In the genomic region with DNA sequence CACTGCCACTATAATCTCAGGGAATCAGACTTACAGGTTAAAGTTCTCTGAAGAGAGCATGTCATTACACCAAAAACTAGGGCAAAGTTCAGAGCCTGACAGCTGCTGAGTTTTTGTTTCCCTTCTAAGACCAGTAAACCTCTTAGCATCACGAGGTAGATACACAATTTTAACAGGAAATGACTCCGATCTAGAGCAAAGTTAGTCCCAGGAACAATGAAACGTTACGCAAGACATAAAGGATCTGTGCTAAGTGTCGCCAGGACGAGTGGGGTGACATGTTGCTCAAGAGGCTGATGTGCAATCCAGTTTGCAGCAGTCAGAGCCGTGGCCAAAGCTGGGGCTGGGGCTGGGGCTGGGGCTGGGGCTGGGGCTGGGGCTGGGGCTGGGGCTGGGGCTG, we compare ENCODE assay signal across 9 mouse cellular contexts. TPM values are rescaled to one million over a fixed set of nuclear protein-coding genes. Genes with fewer than 3 reads are reported as not detected.
DNase-seq lines count a peak whose midpoint lies in the region; TF ChIP-seq lines count a peak whose summit lies in the region.
"Had no signal": no experiment of that assay in that cellular context is flagged by ENCODE, and none has a peak within 500 bp of the region (broad histone marks: within the 10 kb centered on the region; RNA-seq: fewer than 3 reads in every experiment).

No protein-coding gene starts in this region.

- no peaks in the 10 kb centered on the region for H3K36me3 ChIP-seq in C2C12 (ENCODE audit: control insufficient read depth, insufficient read depth)
- H3K36me3 ChIP-seq: limb, embryonic 15.5 days had no signal

- H3ac ChIP-seq in C2C12 (ENCODE audit: control insufficient read depth, insufficient read length, low read depth): no peak overlapping the region

- peak; percentile 71 for DNase-seq in adrenal gland, adult 8-10 months
- DNase-seq in kidney, adult 9 months: peak; percentile 84
- DNase-seq in lung, postnatal 36 days: peak; percentile 88
- DNase-seq in c-Kit-positive CD71-positive TER-119-positive erythroid progenitor cells, embryonic 14.5 days (ENCODE audit: low spot score): no peak
- DNase-seq in right cerebral cortex, adult 18-20 months: no peak
- DNase-seq in B cell, adult 2 months: no peak
- DNase-seq in neural tube, embryonic 10.5 days (ENCODE audit: extremely low spot score, low spot score): no peak

- no peaks in the 10 kb centered on the region for H3K79me2 ChIP-seq in C2C12 (ENCODE audit: control insufficient read depth, insufficient read depth)

- H3K79me3 ChIP-seq in C2C12 (ENCODE audit: low read depth): no peaks in the 10 kb centered on the region

- TF ChIP-seq CTCF in C2C12 (IDR thresholded peaks at IDR 0.05; ENCODE audit: control insufficient read depth, insufficient read depth, insufficient read length): no peak

- H3K27me3 ChIP-seq in C2C12 (ENCODE audit: control insufficient read depth, insufficient read depth, insufficient read length): no peaks in the 10 kb centered on the region
- H3K27me3 ChIP-seq: limb, embryonic 15.5 days had no signal

- H3K4me3 ChIP-seq in C2C12 (ENCODE audit: insufficient read depth, poor library complexity, severe bottlenecking): no peak overlapping the region
- H3K4me3 ChIP-seq: limb, embryonic 15.5 days had no signal

TF ChIP-seq in C2C12, 6 proteins besides CTCF, POLR2A, EP300 and RAD21:
- TF ChIP-seq CEBPB (IDR thresholded peaks at IDR 0.05; ENCODE audit: low read depth) (peak; percentile 94), MYOD1 (IDR thresholded peaks at IDR 0.05; ENCODE audit: control insufficient read depth, insufficient read length, low read depth) (no peak)

RNA-seq across cellular contexts. Expression of a gene that starts 20.3 kb away (rescaled TPM):
- polyA plus RNA-seq in C2C12 (2012; fragmentation: generic; extraction: Trizol): 537 TPM
- 100 to 1,000 TPM; 294 to 506 (median 406) TPM for total RNA-seq in adrenal gland, adult 8-10 months (2022)

RNA-seq across cellular contexts. Expression of a gene that starts 58.2 kb away (rescaled TPM):
- polyA plus RNA-seq in C2C12 (2012; fragmentation: generic; extraction: Trizol): 2.8 TPM
- total RNA-seq in adrenal gland, adult 8-10 months (2022): 10 to 100 TPM; 47.1 to 67.8 (median 57.7) TPM

Comparison
In these comparisons a context has a peak if more than half of its experiments do, and no peak if none do; other contexts are left out.
1. DNase-seq: peak in adrenal gland, adult 8-10 months (single experiment), kidney, adult 9 months (single experiment) and lung, postnatal 36 days (single experiment); none in c-Kit-positive CD71-positive TER-119-positive erythroid progenitor cells, embryonic 14.5 days (single experiment), right cerebral cortex, adult 18-20 months (single experiment), B cell, adult 2 months (0 of 2) and neural tube, embryonic 10.5 days (single experiment).